Mouse (Mus musculus) c-Kit-positive CD71-negative TER-119-negative erythroid progenitor cells, embryonic 14.5 days (primary cell): ENCODE measurements around the gene 9930104L06Rik.
"Not testable (repeated sequence)": the region's sequence is repeated elsewhere in the genome, so short reads cannot be mapped to it uniquely, and the experiment has no call there.

Experiments
- DNase-seq: peaks from one replicate; pipeline ENCODE4 v3.0.0-alpha.2; 2013; ENCODE audit warnings: low read depth

9930104L06Rik gene

DNA sequence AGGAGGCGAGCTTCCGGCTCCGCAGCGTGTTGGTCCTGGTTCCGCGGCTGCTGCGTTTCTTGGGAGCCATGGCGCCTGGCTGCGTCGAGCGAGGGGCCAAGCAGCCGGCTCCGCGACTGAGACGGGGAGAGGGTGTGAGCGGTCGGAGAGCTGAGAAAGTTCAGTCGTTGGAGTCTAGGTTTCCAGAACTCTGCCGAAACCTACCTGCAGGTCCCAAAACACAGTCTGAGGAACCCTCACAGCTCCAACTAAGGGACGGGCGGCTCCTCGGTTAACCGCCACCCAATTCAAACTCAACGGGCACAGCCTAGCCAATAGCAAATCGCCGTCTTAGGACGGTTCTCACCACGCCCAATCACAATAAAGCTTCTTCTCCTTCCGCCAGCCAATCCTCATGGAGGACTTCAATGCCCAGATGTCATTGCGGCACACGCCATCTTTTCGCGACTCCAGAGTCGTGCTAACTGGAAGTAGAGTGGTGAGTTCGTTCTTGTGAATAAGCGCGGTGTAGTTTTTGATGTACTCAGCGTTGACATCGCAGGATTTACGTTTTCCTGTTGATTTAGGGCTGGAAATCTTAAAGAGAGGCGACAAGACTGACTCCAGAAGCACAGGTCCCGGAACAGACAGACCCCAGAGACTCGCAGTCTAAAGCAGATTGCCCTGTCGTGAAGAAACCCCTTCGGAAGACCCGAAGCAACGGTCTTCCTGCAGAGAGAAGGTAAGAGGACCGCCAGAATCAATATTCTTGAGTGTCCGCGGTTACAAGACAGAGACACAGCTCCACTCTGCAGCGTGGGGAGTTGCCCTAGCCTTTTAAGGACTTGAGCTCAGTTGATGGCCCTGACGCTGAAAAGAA is at the start of gene 9930104L06Rik:
TSS of gene 9930104L06Rik (plus strand) at position 436 of the 859 bp plus-strand sequence.
- peak; percentile 96 for DNase-seq

- no peak for DNase-seq
Measured at GRCm38 (mm10) chr4:124888702-124889101, 48.1 kb upstream of the 9930104L06Rik start.

DNA sequence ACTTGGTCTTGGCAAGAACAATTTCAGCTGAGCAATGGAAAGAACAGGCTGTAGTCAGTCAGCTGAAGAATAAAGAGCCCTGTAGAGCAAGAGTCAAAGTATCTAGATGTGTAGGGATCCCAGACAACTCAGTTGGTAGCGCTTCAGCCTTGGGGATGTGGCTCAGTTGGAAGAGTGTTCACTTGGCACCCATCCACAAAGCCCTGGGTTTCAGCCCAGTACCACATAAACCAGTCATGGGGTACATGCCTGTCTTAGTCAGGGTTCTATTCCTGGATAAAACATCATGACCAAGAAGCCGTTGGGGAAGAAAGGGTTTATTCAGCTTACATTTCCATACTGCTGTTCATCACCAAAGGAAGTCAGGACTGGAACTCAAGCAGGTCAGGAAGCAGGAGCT is 46.9 kb upstream of the 9930104L06Rik start:
- no peak for DNase-seq

GRCm38 (mm10) chr4:124890831-124891230 is 46.0 kb upstream of the 9930104L06Rik start:
- no peak for DNase-seq

DNA sequence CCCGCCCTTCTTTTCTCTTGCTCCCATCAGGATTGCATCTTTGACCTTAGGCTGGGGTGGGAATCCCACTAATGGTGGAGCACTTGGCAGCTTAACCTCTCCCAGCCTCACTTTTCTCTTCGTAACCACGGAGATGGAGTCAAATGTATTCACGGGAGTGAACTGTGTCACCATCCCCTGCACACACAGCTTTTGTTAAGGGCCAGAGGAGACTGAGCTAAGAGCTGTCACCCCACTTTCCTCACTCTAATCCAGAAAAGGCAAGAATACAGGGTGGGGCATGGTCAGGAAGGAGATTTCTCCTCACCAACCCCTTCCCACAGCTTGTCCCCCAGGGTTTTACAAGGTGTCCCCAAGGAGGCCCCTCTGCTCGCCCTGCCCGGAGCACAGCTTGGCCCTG is 43.1 kb upstream of the 9930104L06Rik start:
- no peak for DNase-seq

- no peak for DNase-seq
Measured at GRCm38 (mm10) chr4:124894508-124895428, 42.1 kb upstream of the 9930104L06Rik start.

DNA sequence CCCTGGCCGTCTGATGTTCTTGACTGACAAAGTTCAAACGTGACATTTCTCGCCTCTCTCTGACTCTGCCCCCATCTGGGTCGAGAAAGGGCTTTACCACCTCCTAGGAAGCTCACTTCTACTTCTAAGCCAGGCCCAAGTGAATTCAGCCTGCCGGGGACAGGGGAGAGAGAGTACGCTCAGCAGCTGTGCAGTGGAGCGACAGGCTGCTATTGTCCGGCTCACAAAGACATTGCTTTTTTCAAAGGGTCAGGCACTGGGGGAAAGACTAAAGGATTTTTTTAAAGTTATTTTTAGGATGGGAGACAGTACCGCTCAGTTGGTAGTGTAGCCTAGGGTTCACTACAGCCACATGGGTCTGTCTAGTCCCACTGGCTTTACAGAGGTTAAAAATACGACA is 38.4 kb upstream of the 9930104L06Rik start:
- no peak for DNase-seq

DNA sequence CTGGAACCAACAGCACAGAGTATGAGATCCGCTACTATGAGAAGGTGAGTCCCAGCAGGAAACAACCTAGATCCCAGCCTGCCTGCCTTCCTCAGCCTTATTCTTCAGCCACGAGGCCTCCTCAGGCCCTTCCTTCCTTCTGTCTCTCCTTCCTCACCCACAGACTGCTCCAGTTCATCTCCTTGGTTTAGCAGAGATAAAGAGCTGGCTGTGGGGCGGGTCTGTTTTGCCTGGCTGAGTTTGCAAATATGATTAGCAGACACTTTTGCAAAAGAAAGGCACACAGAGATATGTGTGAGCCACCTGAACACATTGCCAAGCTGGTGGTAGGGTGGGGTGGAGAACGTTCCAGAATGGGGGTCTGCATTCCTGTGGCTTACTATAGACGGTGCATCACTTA is 36.9 kb upstream of the 9930104L06Rik start:
- no peak for DNase-seq

DNA sequence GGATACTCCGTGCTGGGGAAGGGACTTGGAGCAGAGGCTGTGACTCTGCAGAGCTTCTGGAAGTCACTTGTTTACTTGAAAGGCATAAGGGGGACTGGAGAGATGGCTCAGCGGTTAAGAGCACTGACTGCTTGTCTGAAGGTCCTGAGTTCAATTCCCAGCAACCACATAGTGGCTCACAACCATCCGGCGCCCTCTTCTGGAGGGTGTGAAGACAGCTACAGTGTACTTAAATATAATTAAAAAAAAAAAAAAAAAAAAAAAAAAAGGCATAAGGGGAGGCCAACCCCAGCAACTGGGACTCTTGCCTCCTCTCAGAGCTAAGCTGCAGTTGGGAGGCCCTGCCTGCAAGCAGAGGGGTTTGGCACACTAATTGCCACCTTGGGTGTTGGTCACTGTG is 31.4 kb upstream of the 9930104L06Rik start:
- DNase-seq: no peak

DNA sequence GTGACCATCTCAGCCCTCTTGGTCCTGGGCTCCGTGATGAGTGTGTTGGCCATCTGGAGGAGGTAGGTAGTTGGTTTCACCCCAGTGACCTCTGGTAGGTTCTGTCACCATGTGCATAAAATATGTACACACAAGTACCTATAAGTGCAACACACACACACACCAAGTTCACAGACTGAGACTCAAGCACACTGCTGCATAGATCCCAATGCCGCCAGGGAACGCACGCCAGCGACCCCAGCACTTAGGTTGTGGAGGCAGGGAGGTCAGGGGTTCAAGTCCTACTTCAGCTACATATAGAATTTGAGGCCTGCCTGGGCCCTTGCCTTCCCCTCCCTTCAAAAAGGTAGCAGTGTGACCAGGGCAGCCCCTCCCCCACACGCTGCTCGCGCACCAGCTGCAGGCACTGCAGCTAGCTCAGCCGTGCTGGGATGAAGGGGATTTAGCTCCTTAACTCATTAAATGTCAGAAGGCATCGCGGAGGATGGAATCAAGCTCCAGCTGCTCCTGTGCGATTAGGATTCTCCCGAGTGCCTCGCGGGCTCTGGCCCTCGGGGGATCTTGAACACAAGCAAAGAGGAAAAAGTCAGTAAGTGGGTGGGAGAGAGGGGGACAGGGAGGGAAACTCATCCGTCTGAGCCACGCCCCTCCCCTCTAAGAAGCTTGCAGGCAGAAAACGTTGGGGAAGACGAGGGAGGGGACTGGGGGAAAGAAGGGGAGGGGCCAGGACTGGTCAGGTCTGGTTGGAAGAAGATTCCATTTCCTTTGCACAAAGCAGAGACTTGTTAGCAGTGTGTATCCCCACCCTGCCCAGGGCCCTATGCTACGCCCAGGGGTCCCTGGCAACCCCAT is 30.7 kb upstream of the 9930104L06Rik start:
- DNase-seq: no peak

- no peak for DNase-seq
Measured at GRCm38 (mm10) chr4:124928102-124928501, 8.7 kb upstream of the 9930104L06Rik start.

DNA sequence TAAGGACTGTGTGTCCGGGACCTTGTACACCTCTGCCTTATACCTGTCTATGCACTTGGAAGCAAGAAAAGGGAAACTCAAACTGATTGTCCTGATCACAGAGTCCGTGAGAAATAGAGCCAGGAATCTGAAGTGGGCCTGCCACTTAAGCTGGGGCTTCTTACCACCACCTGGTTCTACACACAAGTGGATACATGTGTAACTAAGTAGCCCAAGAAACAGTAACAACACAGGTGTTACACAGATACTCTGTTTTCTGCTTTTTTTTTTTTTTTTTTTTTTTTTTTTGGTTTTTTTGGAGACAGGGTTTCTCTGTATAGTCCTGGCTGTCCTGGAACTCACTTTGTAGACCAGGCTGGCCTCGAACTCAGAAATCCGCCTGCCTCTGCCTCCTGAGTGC is 2.4 kb downstream of the 9930104L06Rik start, which contains the start of gene Cdca8:
TSS of gene Cdca8 (minus strand) at position 101 of the 400 bp plus-strand sequence.
- not testable (repeated sequence) for DNase-seq

DNA sequence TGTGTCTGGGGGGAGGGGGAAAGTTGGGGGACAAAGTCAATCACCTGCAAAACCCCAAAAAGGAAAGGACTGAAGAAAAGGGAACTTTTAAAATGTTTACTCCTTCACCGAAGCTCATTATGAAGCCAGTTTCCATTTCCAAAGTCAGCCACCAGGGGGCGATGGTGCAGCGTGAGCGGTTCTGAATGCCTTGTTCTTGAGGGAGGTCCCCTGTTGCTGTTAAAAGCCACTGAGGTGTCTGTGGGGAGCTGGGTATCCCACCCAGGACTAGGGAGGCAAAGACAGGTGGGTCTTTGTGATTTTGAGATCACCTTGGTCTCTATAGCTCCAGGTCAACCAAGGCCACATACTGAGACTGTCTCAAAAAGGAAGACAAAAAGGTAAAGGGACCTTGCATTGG is 6.2 kb downstream of the 9930104L06Rik start:
- DNase-seq: peak; percentile 81

DNA sequence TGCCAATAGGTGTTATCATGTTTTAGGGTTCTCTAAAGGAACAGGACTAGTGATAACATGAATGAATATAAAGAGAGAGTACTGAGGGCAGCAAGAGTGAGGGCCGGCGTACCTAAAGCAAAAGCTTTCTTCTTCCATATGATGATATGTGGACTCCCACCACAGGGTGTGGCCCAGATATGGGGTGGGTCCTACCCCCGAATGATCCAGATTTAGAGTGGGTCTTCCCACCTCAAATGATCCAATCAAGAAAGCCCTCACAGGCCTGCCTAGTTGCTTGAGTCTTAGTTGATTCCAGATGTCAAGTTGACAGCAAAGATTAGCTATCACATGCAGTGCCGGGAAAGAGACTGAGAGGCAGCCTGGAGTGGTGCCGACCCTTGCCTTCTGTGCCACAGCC is 6.9 kb downstream of the 9930104L06Rik start:
- DNase-seq: no peak

- DNase-seq: no peak
Measured at GRCm38 (mm10) chr4:124944961-124945360, 8.1 kb downstream of the 9930104L06Rik start.

DNA sequence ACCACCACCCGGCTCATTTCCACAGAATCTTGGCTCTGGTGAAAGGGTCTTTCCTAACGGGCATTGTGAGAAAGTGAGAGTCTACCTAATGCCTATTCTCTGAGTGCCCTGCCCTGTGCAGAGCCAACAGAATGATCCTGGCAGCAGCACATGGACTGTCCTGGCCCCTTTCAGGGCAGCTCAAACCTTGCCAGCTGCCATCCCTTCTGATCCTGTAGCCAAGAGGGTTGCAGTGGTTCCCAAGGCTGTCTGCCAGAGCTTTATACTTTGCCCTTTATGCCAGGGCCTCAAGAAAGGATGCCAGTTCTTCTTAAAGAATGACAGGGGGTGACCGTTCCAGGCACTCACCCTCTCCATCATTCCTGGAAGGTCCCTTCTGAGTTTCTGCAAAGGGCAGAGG is 12.6 kb downstream of the 9930104L06Rik start:
- no peak for DNase-seq

DNA sequence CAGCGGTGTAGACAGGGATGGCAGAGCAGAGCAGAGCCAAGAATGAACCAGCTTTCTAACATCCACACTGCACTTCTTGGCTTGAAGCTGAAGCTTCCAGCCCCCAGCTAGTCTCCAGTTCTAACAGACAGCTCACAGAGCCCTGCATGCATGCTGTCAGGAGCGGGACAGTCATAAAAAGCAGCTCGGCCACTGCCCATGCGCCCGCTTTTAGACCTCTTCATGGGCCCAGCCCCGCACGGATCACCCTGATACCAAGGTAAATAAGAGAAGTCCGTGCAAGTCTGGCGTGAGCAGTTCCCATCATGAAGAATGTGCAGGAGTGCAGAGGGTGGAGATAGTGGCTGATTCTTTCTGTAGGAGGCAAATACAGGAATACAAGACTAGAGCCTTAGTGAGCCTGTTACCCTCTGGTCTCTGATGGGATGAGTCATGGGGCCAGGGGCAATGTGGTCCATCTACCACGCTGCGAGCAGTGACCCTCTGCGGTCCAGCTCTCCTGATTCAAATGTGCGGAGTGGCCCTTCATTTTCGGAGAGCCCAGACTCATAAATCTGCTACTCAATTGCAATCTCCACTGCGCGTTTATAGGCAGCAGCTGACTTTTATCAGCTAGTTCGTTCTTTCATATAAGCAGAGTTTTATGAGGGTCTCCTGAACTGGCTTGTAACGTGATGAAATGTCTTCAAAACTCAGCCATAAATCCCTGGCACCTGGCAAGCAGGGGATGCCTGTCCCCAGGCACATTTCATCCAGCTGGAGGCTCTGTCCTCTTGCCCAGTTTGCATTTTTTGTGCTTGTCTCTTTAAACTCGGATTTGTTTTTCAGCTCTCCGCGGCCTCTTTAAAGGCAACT is 13.6 kb downstream of the 9930104L06Rik start:
- DNase-seq: no peak

GRCm38 (mm10) chr4:124951036-124951433 is 14.2 kb downstream of the 9930104L06Rik start:
- no peak for DNase-seq

DNA sequence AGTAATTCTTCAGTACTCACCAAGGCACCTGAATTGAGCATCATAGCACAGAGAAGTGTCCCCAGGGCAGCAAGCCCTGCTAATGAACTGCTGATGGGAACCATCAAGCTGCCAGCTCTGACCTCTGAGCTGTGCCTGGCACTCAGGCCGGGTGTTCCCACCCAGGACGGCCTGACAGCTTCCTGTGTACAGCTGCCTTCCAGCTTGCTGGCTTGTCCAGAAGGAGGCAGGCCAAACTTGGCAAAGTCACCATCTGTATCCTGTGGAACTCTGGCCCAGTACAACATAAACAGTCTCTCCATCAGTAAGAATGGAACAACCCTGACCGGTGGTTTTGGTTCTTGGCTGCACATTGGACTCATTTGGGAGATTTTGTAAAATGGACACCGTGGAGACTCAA is 16.7 kb downstream of the 9930104L06Rik start:
- DNase-seq: no peak

DNA sequence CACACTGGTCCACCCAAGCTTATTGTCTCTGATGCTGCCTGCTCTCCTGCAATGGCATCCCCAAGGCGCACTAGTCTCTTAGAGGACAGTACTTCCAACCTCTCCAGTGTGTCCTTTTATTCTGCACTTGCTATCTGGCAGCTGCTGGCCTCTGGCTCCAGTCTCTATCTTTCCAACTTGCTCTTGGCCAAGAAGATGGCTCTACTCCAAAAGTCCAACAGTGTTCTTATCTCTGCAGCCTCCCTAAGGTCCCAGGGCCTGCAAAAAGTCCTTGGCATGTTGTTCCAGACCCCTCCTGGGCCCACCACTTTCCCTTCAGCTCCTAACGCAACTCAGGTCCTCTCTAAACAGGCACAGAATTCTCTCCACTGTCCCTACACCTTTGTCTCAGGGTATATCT is 20.4 kb downstream of the 9930104L06Rik start:
- DNase-seq: no peak

GRCm38 (mm10) chr4:124959062-124959461 is 22.2 kb downstream of the 9930104L06Rik start:
- no peak for DNase-seq
